Mouse (Mus musculus) liver, embryonic 16.5 days (tissue): ENCODE data around the gene Wnt11. TPM values are rescaled to one million over a fixed set of nuclear protein-coding genes. Genes with fewer than 3 reads are reported as not detected.

ENCODE experiments used
- ATAC-seq: fragments of 200-750 bp; cut with Nextera tagmentation; 2 replicates; pipeline ENCODE4 v1.8.0; 2017; ENCODE audit warnings: low read depth, mild to moderate bottlenecking, moderate number of reproducible peaks, moderate library complexity
- H3K27ac ChIP-seq: fragments of 300-500 bp; sonication (generic); 2 replicates; pipeline ENCODE4 v1.5.1; 2014; ENCODE audit warnings: mild to moderate bottlenecking, low read length
- H3K27me3 ChIP-seq: fragments of 300-500 bp; sonication (generic); 2 replicates; pipeline ENCODE4 v1.6.1; 2014; ENCODE audit warnings: low read depth, low read length, mixed read lengths; ENCODE audit not compliant: control insufficient read depth, insufficient read depth
- H3K36me3 ChIP-seq: fragments of 300-500 bp; sonication (generic); 2 replicates; pipeline ENCODE4 v1.6.1; 2014; ENCODE audit warnings: mild to moderate bottlenecking; ENCODE audit not compliant: control insufficient read depth, insufficient read depth
- H3K4me1 ChIP-seq: fragments of 300-500 bp; sonication (generic); 2 replicates; pipeline ENCODE4 v1.6.1; 2014; ENCODE audit warnings: low read depth, low read length, mixed read lengths; ENCODE audit not compliant: control insufficient read depth
- H3K4me2 ChIP-seq: fragments of 300-500 bp; sonication (generic); 2 replicates; pipeline ENCODE4 v1.6.1; 2014; ENCODE audit warnings: low read depth, low read length, mixed read lengths
- H3K4me3 ChIP-seq: fragments of 300-500 bp; sonication (generic); 2 replicates; pipeline ENCODE4 v1.5.1; 2014; ENCODE audit warnings: low read depth, mild to moderate bottlenecking, low read length
- H3K9ac ChIP-seq: fragments of 300-500 bp; sonication (generic); 2 replicates; pipeline ENCODE4 v1.6.1; 2014; ENCODE audit warnings: low read depth, low read length
- H3K9me3 ChIP-seq: fragments of 300-500 bp; sonication (generic); replicated peaks from 2 replicates; pipeline ENCODE4 v1.6.1; 2016; ENCODE audit warnings: low read length; ENCODE audit not compliant: control insufficient read depth
- WGBS: fragments of 180-500 bp; shearing (Covaris S2); extraction: QIAGEN DNeasy Blood & Tissue Kit; methylation state at CpG from one replicate; pipeline ENCODE4 v1.1.7; 2014; ENCODE audit not compliant: insufficient replicate concordance; 5-methylcytosine and 5-hydroxymethylcytosine counted together
- polyA plus RNA-seq: library from polyadenylated mRNA; unstranded; fragments of >200 nt; fragmentation: Nextera tagmentation; extraction: Ambion mirVana; gene quantifications from 2 replicates; pipeline ENCODE4 v1.2.1, GENCODE M21; 2015

Wnt11 gene
- polyA plus RNA-seq, 1 experiment from 2014 or later: 0.25 TPM

- no peaks in the 10 kb centered on the region for H3K9me3 ChIP-seq
- no peak overlapping the region for H3K4me2 ChIP-seq
- H3K4me3 ChIP-seq: no peak overlapping the region
- H3K4me1 ChIP-seq: peaks cover 6% of the 10 kb centered on the region
- 54% methylated on average over 9 of the region's 9 CpGs for WGBS
- H3K27me3 ChIP-seq: no peaks in the 10 kb centered on the region
- H3K27ac ChIP-seq: no peak overlapping the region
- no peaks in the 10 kb centered on the region for H3K36me3 ChIP-seq
- ATAC-seq: no peak
- no peak overlapping the region for H3K9ac ChIP-seq
Measured at GRCm38 (mm10) chr7:98851220-98851619, 16.3 kb downstream of the Wnt11 start.

DNA sequence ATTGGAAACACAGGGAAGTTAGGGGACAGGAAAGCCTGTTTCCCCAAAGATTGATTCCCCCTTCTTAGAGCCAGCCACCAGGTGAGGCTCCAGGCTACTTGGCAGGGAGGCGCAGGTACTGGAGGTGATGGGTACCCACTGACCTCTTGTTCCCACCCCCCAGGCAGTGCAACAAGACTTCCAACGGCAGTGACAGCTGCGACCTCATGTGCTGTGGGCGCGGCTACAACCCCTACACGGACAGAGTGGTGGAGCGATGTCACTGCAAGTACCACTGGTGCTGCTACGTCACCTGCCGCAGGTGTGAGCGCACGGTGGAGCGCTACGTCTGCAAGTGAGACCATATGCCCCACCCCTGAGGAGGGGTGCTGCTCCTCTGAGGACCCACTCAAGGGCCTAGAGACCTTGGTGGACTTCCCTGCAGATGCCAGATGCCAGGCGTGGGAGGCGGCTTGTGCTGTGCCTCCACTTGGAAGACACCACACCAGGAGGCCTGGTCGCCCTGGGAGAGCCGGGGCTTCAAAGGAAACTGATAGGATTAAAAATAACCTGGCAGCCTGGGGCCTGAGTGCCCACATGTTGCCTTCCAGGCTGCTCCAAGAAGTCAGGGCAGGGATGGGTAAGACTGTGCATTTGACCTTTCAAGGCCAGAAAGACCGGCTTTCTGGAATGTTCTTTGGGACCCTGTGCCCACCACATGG is 18.2 kb downstream of the Wnt11 start:
- no peaks in the 10 kb centered on the region for H3K36me3 ChIP-seq
- no peak overlapping the region for H3K9ac ChIP-seq
- WGBS: 67% methylated on average over 18 of the region's 18 CpGs
- no peaks in the 10 kb centered on the region for H3K9me3 ChIP-seq
- H3K4me1 ChIP-seq: peaks cover 6% of the 10 kb centered on the region
- no peak overlapping the region for H3K4me3 ChIP-seq
- H3K27ac ChIP-seq: no peak overlapping the region
- H3K27me3 ChIP-seq: no peaks in the 10 kb centered on the region
- no peak overlapping the region for H3K4me2 ChIP-seq
- ATAC-seq: no peak

- peaks cover 4% of the 10 kb centered on the region for H3K4me1 ChIP-seq
- H3K4me3 ChIP-seq: no peak overlapping the region
- WGBS: 71% methylated on average over 6 of the region's 6 CpGs
- H3K9me3 ChIP-seq: no peaks in the 10 kb centered on the region
- no peaks in the 10 kb centered on the region for H3K36me3 ChIP-seq
- no peak for ATAC-seq
- H3K27ac ChIP-seq: no peak overlapping the region
- H3K9ac ChIP-seq: no peak overlapping the region
- H3K27me3 ChIP-seq: no peaks in the 10 kb centered on the region
- H3K4me2 ChIP-seq: no peak overlapping the region
Measured at GRCm38 (mm10) chr7:98853806-98854205, 18.9 kb downstream of the Wnt11 start.

GRCm38 (mm10) chr7:98855388-98855787 is 20.5 kb downstream of the Wnt11 start:
- Histone ChIP-seq H3K9me3 (no peaks in the 10 kb centered on the region), H3K27ac (no peak overlapping the region), H3K4me3 (no peak overlapping the region), H3K27me3 (no peaks in the 10 kb centered on the region), H3K4me1 (no peaks in the 10 kb centered on the region), H3K9ac (no peak overlapping the region), H3K4me2 (no peak overlapping the region), H3K36me3 (no peaks in the 10 kb centered on the region)
- 31% methylated on average over 2 of the region's 2 CpGs for WGBS
- no peak for ATAC-seq

- Histone ChIP-seq H3K4me2 (no peak overlapping the region), H3K36me3 (no peaks in the 10 kb centered on the region), H3K9ac (no peak overlapping the region), H3K4me3 (no peak overlapping the region), H3K4me1 (no peaks in the 10 kb centered on the region), H3K27ac (no peak overlapping the region), H3K27me3 (no peaks in the 10 kb centered on the region), H3K9me3 (no peaks in the 10 kb centered on the region)
- 42% methylated on average over 3 of the region's 3 CpGs for WGBS
- no peak for ATAC-seq
Measured at GRCm38 (mm10) chr7:98856128-98856527, 21.2 kb downstream of the Wnt11 start.

GRCm38 (mm10) chr7:98857094-98857493 is 22.2 kb downstream of the Wnt11 start:
- H3K9ac ChIP-seq: no peak overlapping the region
- H3K27ac ChIP-seq: no peak overlapping the region
- ATAC-seq: no peak
- WGBS: 27% methylated on average over 3 of the region's 3 CpGs
- H3K4me3 ChIP-seq: no peak overlapping the region
- H3K27me3 ChIP-seq: no peaks in the 10 kb centered on the region
- H3K4me1 ChIP-seq: no peaks in the 10 kb centered on the region
- H3K4me2 ChIP-seq: no peak overlapping the region
- no peaks in the 10 kb centered on the region for H3K36me3 ChIP-seq
- no peaks in the 10 kb centered on the region for H3K9me3 ChIP-seq

GRCm38 (mm10) chr7:98861002-98861401 is 26.1 kb downstream of the Wnt11 start:
- Histone ChIP-seq H3K4me1 (no peaks in the 10 kb centered on the region), H3K4me2 (no peak overlapping the region), H3K4me3 (no peak overlapping the region), H3K36me3 (no peaks in the 10 kb centered on the region), H3K27ac (no peak overlapping the region), H3K9ac (no peak overlapping the region), H3K9me3 (no peaks in the 10 kb centered on the region), H3K27me3 (no peaks in the 10 kb centered on the region)
- WGBS: 45% methylated on average over 2 of the region's 2 CpGs
- no peak for ATAC-seq

GRCm38 (mm10) chr7:98862994-98863393 is 28.1 kb downstream of the Wnt11 start:
- Histone ChIP-seq H3K9me3 (no peaks in the 10 kb centered on the region), H3K27ac (no peak overlapping the region), H3K27me3 (no peaks in the 10 kb centered on the region), H3K4me1 (no peaks in the 10 kb centered on the region), H3K4me3 (no peak overlapping the region), H3K36me3 (no peaks in the 10 kb centered on the region), H3K9ac (no peak overlapping the region), H3K4me2 (no peak overlapping the region)
- no peak for ATAC-seq
- 42% methylated on average over 5 of the region's 5 CpGs for WGBS

DNA sequence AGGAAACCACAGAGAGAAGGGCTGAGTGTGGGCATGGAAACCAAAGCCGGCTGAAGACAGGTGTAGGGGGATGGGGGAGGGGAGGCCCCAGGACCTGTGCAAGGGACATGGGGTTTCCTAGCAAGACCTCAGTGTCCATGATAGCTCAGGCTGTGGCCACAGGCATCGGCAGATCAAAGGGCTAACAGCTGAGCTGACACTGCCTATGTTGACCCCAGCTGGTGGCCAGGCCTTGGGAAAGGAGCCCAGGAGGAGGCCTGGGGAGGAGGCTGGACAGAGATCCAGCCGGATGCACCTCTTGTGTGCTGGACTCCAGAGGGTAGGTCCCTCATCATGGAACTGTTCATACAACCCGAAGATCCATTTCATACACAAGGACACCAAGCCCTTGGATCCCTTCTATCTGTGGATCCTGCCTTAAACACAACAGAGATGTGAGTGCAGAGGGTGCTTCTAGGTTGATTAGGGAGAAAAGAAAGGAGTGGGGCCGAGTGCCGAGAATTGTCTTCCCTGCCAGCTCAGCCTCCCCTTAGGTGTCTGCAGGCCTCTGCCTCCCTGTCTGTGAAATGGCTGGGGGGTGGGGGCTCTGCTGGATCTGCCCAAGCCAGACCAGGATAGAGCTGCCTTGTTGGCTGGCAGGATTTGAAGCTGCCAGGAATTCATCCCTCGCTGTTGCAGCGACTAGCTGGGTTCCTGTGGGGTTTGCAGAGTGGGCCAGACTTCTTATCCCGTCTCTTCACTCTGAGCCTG is 29.2 kb downstream of the Wnt11 start:
- no peak overlapping the region for H3K27ac ChIP-seq
- H3K27me3 ChIP-seq: no peaks in the 10 kb centered on the region
- H3K36me3 ChIP-seq: no peaks in the 10 kb centered on the region
- H3K9me3 ChIP-seq: no peaks in the 10 kb centered on the region
- no peak overlapping the region for H3K9ac ChIP-seq
- H3K4me1 ChIP-seq: no peaks in the 10 kb centered on the region
- 48% methylated on average over 9 of the region's 9 CpGs for WGBS
- H3K4me3 ChIP-seq: no peak overlapping the region
- ATAC-seq: no peak
- H3K4me2 ChIP-seq: no peak overlapping the region
